Mouse (Mus musculus): ENCODE results near the gene Tacr1. TPM values are rescaled to one million over a fixed set of nuclear protein-coding genes. Genes with fewer than 3 reads are reported as not detected.
A peak's percentile ranks its signal among the peaks of the same experiment; 100 is the strongest.
"Not testable (repeated sequence)": the region's sequence is repeated elsewhere in the genome, so short reads cannot be mapped to it uniquely, and the experiment has no call there.

Tacr1 gene
- polyA plus RNA-seq, 1 experiment from 2014 or later = 0.87 TPM

- Histone ChIP-seq H3K4me3 (ENCODE audit: low read depth, low read length) (no peak overlapping the region), H3K27ac (ENCODE audit: low read depth, low read length) (no peak overlapping the region), H3K4me2 (replicated peaks; ENCODE audit: low read depth) (no peak overlapping the region), H3K9ac (ENCODE audit: low read depth, low read length) (no peak overlapping the region), H3K36me3 (ENCODE audit: control insufficient read depth, insufficient read depth) (no peaks in the 10 kb centered on the region), H3K27me3 (replicated peaks; ENCODE audit: control insufficient read depth, insufficient read depth, low read length) (no peaks in the 10 kb centered on the region), H3K9me3 (ENCODE audit: control insufficient read depth) (no peaks in the 10 kb centered on the region), H3K4me1 (replicated peaks; ENCODE audit: control insufficient read depth, insufficient read depth, low read length) (no peaks in the 10 kb centered on the region)
- ATAC-seq = no peak
- peak; percentile 39; the same call in 1 of the 2 replicates for TF ChIP-seq CTCF (IDR thresholded peaks at IDR 0.05; ENCODE audit: low read depth)
- 62% methylated on average over 6 of the region's 6 CpGs for WGBS
Measured at GRCm38 (mm10) chr6:82428890-82429289, 26.8 kb downstream of the Tacr1 start.

DNA sequence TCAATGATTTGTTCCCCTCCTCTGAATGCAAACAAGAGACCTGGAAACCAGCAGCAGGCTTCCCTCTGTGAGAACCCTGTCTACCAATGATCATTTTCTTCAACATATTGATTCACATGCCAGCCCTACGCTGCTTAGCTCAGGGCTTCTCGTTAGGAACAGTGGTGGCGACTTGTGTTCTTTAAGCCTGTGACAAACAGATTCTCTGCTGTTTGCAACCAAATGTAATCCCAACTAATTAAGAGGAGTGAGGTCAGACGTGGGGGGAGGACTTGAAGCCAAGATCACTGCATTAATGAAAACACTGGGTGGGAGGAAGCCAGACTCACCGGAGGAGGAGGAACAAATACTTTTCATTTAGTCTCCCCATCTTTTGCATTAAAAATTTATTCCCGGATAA, 27.6 kb downstream of the Tacr1 start:
- H3K27ac ChIP-seq (ENCODE audit: low read depth, low read length) = no peak overlapping the region
- no peak for TF ChIP-seq CTCF (IDR thresholded peaks at IDR 0.05; ENCODE audit: low read depth)
- ATAC-seq = no peak
- H3K4me2 ChIP-seq (replicated peaks; ENCODE audit: low read depth) = no peak overlapping the region
- no peak overlapping the region for H3K4me3 ChIP-seq (ENCODE audit: low read depth, low read length)
- no peaks in the 10 kb centered on the region for H3K36me3 ChIP-seq (ENCODE audit: control insufficient read depth, insufficient read depth)
- no peak overlapping the region for H3K9ac ChIP-seq (ENCODE audit: low read depth, low read length)
- no peaks in the 10 kb centered on the region for H3K27me3 ChIP-seq (replicated peaks; ENCODE audit: control insufficient read depth, insufficient read depth, low read length)
- WGBS = 63% methylated on average over 6 of the region's 6 CpGs
- no peaks in the 10 kb centered on the region for H3K9me3 ChIP-seq (ENCODE audit: control insufficient read depth)
- no peaks in the 10 kb centered on the region for H3K4me1 ChIP-seq (replicated peaks; ENCODE audit: control insufficient read depth, insufficient read depth, low read length)

- H3K9me3 ChIP-seq (ENCODE audit: control insufficient read depth) = no peaks in the 10 kb centered on the region
- H3K36me3 ChIP-seq (ENCODE audit: control insufficient read depth, insufficient read depth) = no peaks in the 10 kb centered on the region
- H3K4me3 ChIP-seq (ENCODE audit: low read depth, low read length) = no peak overlapping the region
- no peak for TF ChIP-seq CTCF (IDR thresholded peaks at IDR 0.05; ENCODE audit: low read depth)
- H3K4me2 ChIP-seq (replicated peaks; ENCODE audit: low read depth) = no peak overlapping the region
- no peaks in the 10 kb centered on the region for H3K4me1 ChIP-seq (replicated peaks; ENCODE audit: control insufficient read depth, insufficient read depth, low read length)
- no peak for ATAC-seq
- H3K27ac ChIP-seq (ENCODE audit: low read depth, low read length) = no peak overlapping the region
- no peaks in the 10 kb centered on the region for H3K27me3 ChIP-seq (replicated peaks; ENCODE audit: control insufficient read depth, insufficient read depth, low read length)
- 72% methylated on average over 4 of the region's 4 CpGs for WGBS
- no peak overlapping the region for H3K9ac ChIP-seq (ENCODE audit: low read depth, low read length)
Measured at GRCm38 (mm10) chr6:82437174-82437573, 35.0 kb downstream of the Tacr1 start.

- not testable (repeated sequence) for H3K27ac ChIP-seq (ENCODE audit: low read depth, low read length); H3K27me3 ChIP-seq (replicated peaks; ENCODE audit: control insufficient read depth, insufficient read depth, low read length); H3K4me1 ChIP-seq (replicated peaks; ENCODE audit: control insufficient read depth, insufficient read depth, low read length); H3K9me3 ChIP-seq (ENCODE audit: control insufficient read depth); H3K36me3 ChIP-seq (ENCODE audit: control insufficient read depth, insufficient read depth); H3K4me3 ChIP-seq (ENCODE audit: low read depth, low read length); H3K9ac ChIP-seq (ENCODE audit: low read depth, low read length); H3K4me2 ChIP-seq (replicated peaks; ENCODE audit: low read depth); ATAC-seq
- WGBS = 74% methylated on average over 8 of the region's 8 CpGs
Measured at GRCm38 (mm10) chr6:82452206-82453095, 50.3 kb downstream of the Tacr1 start.

GRCm38 (mm10) chr6:82455245-82455644, 53.1 kb downstream of the Tacr1 start:
- Histone ChIP-seq H3K4me1 (replicated peaks; ENCODE audit: control insufficient read depth, insufficient read depth, low read length) (no peaks in the 10 kb centered on the region), H3K9ac (ENCODE audit: low read depth, low read length) (no peak overlapping the region), H3K4me3 (ENCODE audit: low read depth, low read length) (no peak overlapping the region), H3K27me3 (replicated peaks; ENCODE audit: control insufficient read depth, insufficient read depth, low read length) (no peaks in the 10 kb centered on the region), H3K36me3 (ENCODE audit: control insufficient read depth, insufficient read depth) (no peaks in the 10 kb centered on the region), H3K4me2 (replicated peaks; ENCODE audit: low read depth) (no peak overlapping the region), H3K27ac (ENCODE audit: low read depth, low read length) (no peak overlapping the region), H3K9me3 (ENCODE audit: control insufficient read depth) (no peaks in the 10 kb centered on the region)
- WGBS = 49% methylated on average over 3 of the region's 3 CpGs
- no peak for ATAC-seq
- no peak for TF ChIP-seq CTCF (IDR thresholded peaks at IDR 0.05; ENCODE audit: low read depth)

DNA sequence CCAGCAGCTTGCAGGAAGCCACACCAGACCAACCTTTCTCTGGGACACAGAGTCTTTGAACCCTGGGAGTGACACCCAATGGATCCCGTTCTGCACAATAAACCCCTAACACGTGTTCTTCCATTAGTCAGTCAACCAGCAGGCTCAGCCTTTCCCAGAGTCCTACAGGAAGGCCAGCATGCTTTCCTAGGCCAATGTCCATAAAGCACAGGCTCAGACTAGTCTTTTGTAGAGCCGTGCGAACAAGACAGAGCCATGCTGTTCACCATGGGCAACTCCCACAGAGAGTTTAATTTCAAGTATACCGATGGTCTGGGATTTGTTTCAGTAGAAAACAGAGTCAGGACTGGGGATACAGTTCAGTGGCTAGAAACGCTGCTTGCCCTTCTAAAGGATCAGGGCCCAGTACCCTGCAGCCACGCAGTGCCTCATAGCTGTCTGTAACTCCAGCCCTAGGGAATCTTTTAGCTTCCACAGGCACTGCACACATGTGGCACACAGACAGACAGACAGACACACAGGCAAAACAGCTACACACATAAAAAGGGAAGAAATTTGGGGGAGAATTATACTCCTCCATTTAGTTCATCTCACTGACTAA, 55.1 kb downstream of the Tacr1 start:
- no peaks in the 10 kb centered on the region for H3K4me1 ChIP-seq (replicated peaks; ENCODE audit: control insufficient read depth, insufficient read depth, low read length)
- H3K4me2 ChIP-seq (replicated peaks; ENCODE audit: low read depth) = no peak overlapping the region
- H3K27ac ChIP-seq (ENCODE audit: low read depth, low read length) = no peak overlapping the region
- no peak for ATAC-seq
- H3K27me3 ChIP-seq (replicated peaks; ENCODE audit: control insufficient read depth, insufficient read depth, low read length) = no peaks in the 10 kb centered on the region
- H3K36me3 ChIP-seq (ENCODE audit: control insufficient read depth, insufficient read depth) = no peaks in the 10 kb centered on the region
- WGBS = 84% methylated on average over 7 of the region's 7 CpGs
- H3K9ac ChIP-seq (ENCODE audit: low read depth, low read length) = no peak overlapping the region
- H3K9me3 ChIP-seq (ENCODE audit: control insufficient read depth) = no peaks in the 10 kb centered on the region
- no peak overlapping the region for H3K4me3 ChIP-seq (ENCODE audit: low read depth, low read length)
- no peak for TF ChIP-seq CTCF (IDR thresholded peaks at IDR 0.05; ENCODE audit: low read depth)
